Comparison of ENCODE assay signal across 9 mouse cellular contexts in the genomic region with DNA sequence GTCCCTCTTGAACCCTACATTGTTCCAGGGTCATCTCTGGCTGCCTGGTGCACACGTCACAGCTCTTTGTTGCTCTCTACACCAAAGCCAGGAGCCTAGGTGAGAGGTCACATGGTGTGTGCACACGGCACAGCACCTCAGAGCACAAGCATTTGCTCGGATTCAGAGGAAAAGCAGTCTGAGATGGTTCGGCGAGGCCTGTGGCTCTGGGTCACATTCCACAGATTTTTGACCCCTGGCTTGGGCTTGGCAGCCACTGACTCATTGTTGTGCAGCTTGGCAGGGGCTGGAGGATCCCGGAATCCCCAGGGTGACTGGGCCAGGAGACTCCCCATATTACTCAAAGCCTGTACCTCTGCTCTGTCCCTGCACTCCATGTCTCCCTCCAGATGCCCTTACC. TPM values are rescaled to one million over a fixed set of nuclear protein-coding genes. Genes with fewer than 3 reads are reported as not detected.
DNase-seq lines count a peak whose midpoint lies in the region; ATAC-seq and TF ChIP-seq lines count a peak whose summit lies in the region.
"Had no signal": no experiment of that assay in that cellular context is flagged by ENCODE, and none has a peak within 500 bp of the region (broad histone marks: within the 10 kb centered on the region; RNA-seq: fewer than 3 reads in every experiment).

No protein-coding gene starts in this region.

- intact Hi-C loops in left cerebral cortex, adult 2 months (cut with DNase I) = no loop called here

- no peak for TF ChIP-seq EP300 in stomach, postnatal 0 days (optimal IDR thresholded peaks at IDR 0.05)

- TF ChIP-seq CTCF in stomach, postnatal 0 days (IDR thresholded peaks at IDR 0.05; ENCODE audit: low read depth) = no peak
- TF ChIP-seq CTCF in left cerebral cortex, adult 2 months (IDR thresholded peaks at IDR 0.05) = no peak

- peak overlapping the region in 1 of 2 experiments; percentile 6; a peak in 1 of 4 replicates for H3K4me3 ChIP-seq in ES-E14 (ENCODE audit: insufficient read depth in 1 of 2, low read depth in 1 of 2, low read length in 2 of 2, poor library complexity in 1 of 2, severe bottlenecking in 1 of 2)
- H3K4me3 ChIP-seq in stomach, postnatal 0 days (ENCODE audit: low read depth, low read length) = no peak overlapping the region
- H3K4me3 ChIP-seq in left cerebral cortex, adult 2 months = no peak overlapping the region
- H3K4me3 ChIP-seq: neural tube, embryonic 12.5 days had no signal

- H3K9ac ChIP-seq in ES-E14 (ENCODE audit: insufficient read depth, low read depth, low read length, poor library complexity, severe bottlenecking) = peak overlapping the region; percentile 4; the same call in 1 of the 2 replicates
- H3K9ac ChIP-seq in stomach, postnatal 0 days (ENCODE audit: low read length) = peak overlapping the region; percentile 18; the same call in 1 of the 2 replicates
- H3K9ac ChIP-seq: neural tube, embryonic 12.5 days had no signal

- in situ Hi-C loops in ES-E14 (cut with MboI; ENCODE audit: low sequenced_read_pairs in 2 of 2, unreplicated experiment in 2 of 2) = no loop called here

- peaks cover 17 to 53% of the 10 kb centered on the region in 2 experiments for H3K4me1 ChIP-seq in ES-E14 (ENCODE audit: control insufficient read depth in 2 of 2, insufficient read depth in 2 of 2, low read length in 2 of 2, poor library complexity in 1 of 2)
- peaks cover 5% of the 10 kb centered on the region; the same call in 1 of the 2 replicates for H3K4me1 ChIP-seq in stomach, postnatal 0 days (replicated peaks; ENCODE audit: control insufficient read depth, insufficient read depth)

- no peaks in the 10 kb centered on the region for H3K9me3 ChIP-seq in ES-E14 (ENCODE audit: control insufficient read depth, insufficient read depth, low read depth, low read length)
- H3K9me3 ChIP-seq in stomach, postnatal 0 days (ENCODE audit: control insufficient read depth, low read length) = no peaks in the 10 kb centered on the region
- H3K9me3 ChIP-seq: neural tube, embryonic 12.5 days had no signal

- DNase-seq in ES-E14 (ENCODE audit: low read depth, low spot score) = peak; percentile 62
- DNase-seq in adrenal gland, adult (ENCODE audit: inconsistent age in 2 of 2, low spot score in 1 of 2) = peak; percentile 87 to 92
- peak; percentile 68 to 86 for DNase-seq in heart, adult 18-20 months
- DNase-seq in kidney, postnatal 10 days = peak; percentile 85
- peak; percentile 42 for DNase-seq in stomach, postnatal 0 days (ENCODE audit: low spot score)
- no peak for DNase-seq in cerebellum, adult 11-12 months
- DNase-seq in thymus, postnatal 36 days = no peak
- DNase-seq in left cerebral cortex, adult 2 months (ENCODE audit: extremely low spot score in 1 of 2, low spot score in 2 of 2) = no peak

- H3K27ac ChIP-seq in ES-E14 (ENCODE audit: insufficient read depth, low read depth, low read length, poor library complexity, severe bottlenecking) = peak overlapping the region; percentile 65
- H3K27ac ChIP-seq in stomach, postnatal 0 days (replicated peaks) = 0 out of 2 replicates have a peak overlapping the region, but pooled peaks have one; percentile 24
- H3K27ac ChIP-seq in left cerebral cortex, adult 2 months = no peak overlapping the region
- H3K27ac ChIP-seq: neural tube, embryonic 12.5 days had no signal

- H3K36me3 ChIP-seq in ES-E14 (ENCODE audit: control insufficient read depth, insufficient read depth, low read length, poor library complexity, severe bottlenecking) = peaks cover 4% of the 10 kb centered on the region; the same call in 1 of the 2 replicates
- peaks cover 1% of the 10 kb centered on the region; the same call in 1 of the 2 replicates for H3K36me3 ChIP-seq in stomach, postnatal 0 days (ENCODE audit: control insufficient read depth, insufficient read depth, low read length)
- H3K36me3 ChIP-seq: neural tube, embryonic 12.5 days had no signal

- 18% methylated on average over 6 of the region's 6 CpGs for WGBS in stomach, postnatal 0 days

- no peaks in the 10 kb centered on the region for H3K27me3 ChIP-seq in stomach, postnatal 0 days (ENCODE audit: control insufficient read depth, insufficient read depth, low read length)
- H3K27me3 ChIP-seq: neural tube, embryonic 12.5 days had no signal

- no peak overlapping the region for H3K4me2 ChIP-seq in stomach, postnatal 0 days (replicated peaks; ENCODE audit: low read depth)
- H3K4me2 ChIP-seq: neural tube, embryonic 12.5 days had no signal

- peak; percentile 61 for ATAC-seq in stomach, postnatal 0 days (ENCODE audit: low FRiP score, low TSS enrichment)

TF ChIP-seq in ES-E14, 5 proteins besides CTCF, POLR2A, EP300 and RAD21:
- TF ChIP-seq HCFC1 (IDR thresholded peaks at IDR 0.05; ENCODE audit: borderline replicate concordance, insufficient read depth, low read length) (no peak), CHD2 (IDR thresholded peaks at IDR 0.05; ENCODE audit: low read depth, low read length) (no peak), ZNF384 (IDR thresholded peaks at IDR 0.05; ENCODE audit: low read depth, low read length) (no peak), ZC3H11A (IDR thresholded peaks at IDR 0.05; ENCODE audit: borderline replicate concordance, low read depth, low read length) (no peak), MAFK (IDR thresholded peaks at IDR 0.05; ENCODE audit: insufficient read depth, low read depth, low read length) (no peak)

RNA-seq across cellular contexts. Expression of a gene that starts 34.8 kb away (rescaled TPM):
- total RNA-seq in ES-E14 (2012; rRNA removed) = 13.4 and 16.9 TPM in 2 replicates
- total RNA-seq in heart, adult 18-20 months (2021) = 1 to 10 TPM; 2.6 to 4.7 TPM
- polyA plus RNA-seq in stomach, postnatal 0 days (2015; fragmentation: Nextera tagmentation; extraction: Ambion mirVana) = 43.7 and 43.8 TPM in 2 replicates
- 10 to 100 TPM; 28.2 to 29.4 TPM for total RNA-seq in left cerebral cortex, adult 2 months (2021)

Comparison
In these comparisons a context has a peak if more than half of its experiments do, and no peak if none do; other contexts are left out.
1. DNase-seq: peak in ES-E14 (single experiment), adrenal gland, adult (2 of 2), heart, adult 18-20 months (2 of 2), kidney, postnatal 10 days (single experiment) and stomach, postnatal 0 days (single experiment); none in cerebellum, adult 11-12 months (single experiment), thymus, postnatal 36 days (0 of 2) and left cerebral cortex, adult 2 months (0 of 2).